Mouse (Mus musculus) liver, postnatal 0 days (tissue): Measurements from ENCODE around the gene Ifi213. TPM values are rescaled to one million over a fixed set of nuclear protein-coding genes. Genes with fewer than 3 reads are reported as not detected.
"Not testable (repeated sequence)": the region's sequence is repeated elsewhere in the genome, so short reads cannot be mapped to it uniquely, and the experiment has no call there.

Experiments
- ATAC-seq: fragments of 200-750 bp; cut with Nextera tagmentation; 2 replicates; pipeline ENCODE4 v1.8.0; 2017; ENCODE audit warnings: mild to moderate bottlenecking, moderate library complexity
- DNase-seq: peaks from one replicate; pipeline ENCODE4 v3.0.0-alpha.2; 2016
- H3K27ac ChIP-seq: fragments of 300-500 bp; sonication (generic); 2 replicates; pipeline ENCODE4 v1.5.1; 2014; ENCODE audit warnings: antibody characterized with exemption, moderate library complexity, mild to moderate bottlenecking, low read depth
- H3K27me3 ChIP-seq: fragments of 300-500 bp; sonication (generic); 2 replicates; pipeline ENCODE4 v1.6.1; 2014; ENCODE audit warnings: low read length, control low read depth, mixed read lengths; ENCODE audit not compliant: insufficient read depth
- H3K36me3 ChIP-seq: fragments of 300-500 bp; sonication (generic); replicated peaks from 2 replicates; pipeline ENCODE4 v1.6.1; 2014; ENCODE audit warnings: mild to moderate bottlenecking, control low read depth, low read length, moderate library complexity, mixed read lengths; ENCODE audit not compliant: insufficient read depth
- H3K4me1 ChIP-seq: fragments of 300-500 bp; sonication (generic); 2 replicates; pipeline ENCODE4 v1.6.1; 2014; ENCODE audit warnings: antibody characterized with exemption, mild to moderate bottlenecking, control low read depth; ENCODE audit not compliant: insufficient read depth
- H3K4me2 ChIP-seq: fragments of 300-500 bp; sonication (generic); 2 replicates; pipeline ENCODE4 v1.6.1; 2014; ENCODE audit warnings: low read depth, mild to moderate bottlenecking, low read length, moderate library complexity, mixed read lengths
- H3K4me3 ChIP-seq: fragments of 300-500 bp; sonication (generic); 2 replicates; pipeline ENCODE4 v1.5.1; 2014; ENCODE audit warnings: low read depth, low read length
- H3K9ac ChIP-seq: fragments of 300-500 bp; sonication (generic); replicated peaks from 2 replicates; pipeline ENCODE4 v1.6.1; 2014; ENCODE audit warnings: mild to moderate bottlenecking, moderate library complexity
- H3K9me3 ChIP-seq: fragments of 300-500 bp; sonication (generic); 2 replicates; pipeline ENCODE4 v1.6.1; 2016; ENCODE audit warnings: mild to moderate bottlenecking, control low read depth, low read length, mixed read lengths
- CTCF ChIP-seq: sonication (generic); IDR thresholded peaks from 2 replicates; pipeline ENCODE4 v1.5.1; 2016; ENCODE audit warnings: antibody characterized with exemption, low read depth
- EP300 ChIP-seq: IDR thresholded peaks from 2 replicates; pipeline ENCODE4 v1.6.1; 2016; ENCODE audit warnings: antibody characterized with exemption, low read depth, mild to moderate bottlenecking
- WGBS: fragments of 180-500 bp; shearing (Covaris S2); extraction: QIAGEN DNeasy Blood & Tissue Kit; methylation state at CpG from one replicate; pipeline ENCODE4 v1.1.7; 2014; ENCODE audit not compliant: insufficient replicate concordance; 5-methylcytosine and 5-hydroxymethylcytosine counted together
- microRNA-seq: library from miRNA; unstranded; fragments of <30 nt; microRNA quantifications from one replicate; pipeline ENCODE4, GENCODE M21; 2016
- polyA plus RNA-seq: library from polyadenylated mRNA; unstranded; fragments of >200 nt; fragmentation: Nextera tagmentation; extraction: Ambion mirVana; gene quantifications from 2 replicates; pipeline ENCODE4 v1.2.1, GENCODE M21; 2015

The Ifi213 gene
- polyA plus RNA-seq, 1 experiment from 2014 or later = 0.75 TPM

- DNase-seq = no peak
- H3K4me1 ChIP-seq = no peaks in the 10 kb centered on the region
- H3K9me3 ChIP-seq = peaks cover 7% of the 10 kb centered on the region
- H3K27me3 ChIP-seq = no peaks in the 10 kb centered on the region
- H3K9ac ChIP-seq = no peak overlapping the region
- no peak overlapping the region for H3K4me2 ChIP-seq
- no peak overlapping the region for H3K4me3 ChIP-seq
- no peak for TF ChIP-seq EP300
- TF ChIP-seq CTCF = no peak
- ATAC-seq = no peak
- H3K27ac ChIP-seq = no peak overlapping the region
- H3K36me3 ChIP-seq = no peaks in the 10 kb centered on the region
- 84% methylated on average over 26 of the region's 26 CpGs for WGBS
Observed at GRCm38 (mm10) chr1:173579921-173580585, 19.0 kb downstream of the Ifi213 start.

GRCm38 (mm10) chr1:173579079-173579478, 20.0 kb downstream of the Ifi213 start:
- ATAC-seq (no peak), DNase-seq (no peak)
- H3K9ac ChIP-seq = no peak overlapping the region
- TF ChIP-seq EP300 (no peak), CTCF (no peak)
- no peak overlapping the region for H3K4me2 ChIP-seq
- no peaks in the 10 kb centered on the region for H3K4me1 ChIP-seq
- no peaks in the 10 kb centered on the region for H3K36me3 ChIP-seq
- no peak overlapping the region for H3K27ac ChIP-seq
- peaks cover 7% of the 10 kb centered on the region for H3K9me3 ChIP-seq
- H3K27me3 ChIP-seq = no peaks in the 10 kb centered on the region
- 89% methylated on average over 9 of the region's 9 CpGs for WGBS
- H3K4me3 ChIP-seq = no peak overlapping the region

GRCm38 (mm10) chr1:173550491-173551050, 48.5 kb downstream of the Ifi213 start:
- DNase-seq = not testable (repeated sequence)

GRCm38 (mm10) chr1:173548798-173549197, 50.3 kb downstream of the Ifi213 start:
- H3K4me2 ChIP-seq, H3K9ac ChIP-seq, H3K4me3 ChIP-seq, DNase-seq, H3K36me3 ChIP-seq, H3K27ac ChIP-seq, ATAC-seq, H3K27me3 ChIP-seq, H3K4me1 ChIP-seq, H3K9me3 ChIP-seq: not testable (repeated sequence)
- WGBS = 67% methylated on average over 3 of the region's 3 CpGs

More at GRCm38 (mm10) chr1:173550491-173551050, 48.5 kb downstream of the Ifi213 start:
- not testable (repeated sequence) for H3K9ac ChIP-seq, H3K4me1 ChIP-seq, H3K4me3 ChIP-seq, ATAC-seq, H3K4me2 ChIP-seq, H3K27me3 ChIP-seq, H3K27ac ChIP-seq, H3K36me3 ChIP-seq, H3K9me3 ChIP-seq
- 62% methylated on average over 5 of the region's 5 CpGs for WGBS

- not testable (repeated sequence) for H3K4me1 ChIP-seq, H3K4me2 ChIP-seq, H3K9ac ChIP-seq, H3K9me3 ChIP-seq, H3K27ac ChIP-seq, H3K27me3 ChIP-seq, DNase-seq, H3K4me3 ChIP-seq, ATAC-seq, H3K36me3 ChIP-seq
- WGBS = 76% methylated on average over 3 of the region's 3 CpGs
Observed at GRCm38 (mm10) chr1:173535791-173536190, 63.3 kb downstream of the Ifi213 start, which contains the start of gene Ifi214. TSS of gene Ifi214 (minus strand) at chr1:173535957.

- no peak for TF ChIP-seq EP300
- TF ChIP-seq CTCF = no peak
- Histone ChIP-seq H3K36me3 (no peaks in the 10 kb centered on the region), H3K4me3 (no peak overlapping the region), H3K9me3 (no peaks in the 10 kb centered on the region), H3K4me1 (no peaks in the 10 kb centered on the region), H3K4me2 (no peak overlapping the region), H3K9ac (no peak overlapping the region), H3K27ac (no peak overlapping the region), H3K27me3 (no peaks in the 10 kb centered on the region)
- DNase-seq = no peak
- ATAC-seq = no peak
Observed at GRCm38 (mm10) chr1:173521452-173521851, 77.6 kb downstream of the Ifi213 start.

Small RNA genes within 50 kb of the gene (microRNA-seq; reads per million reads assigned to microRNA genes)
- gene Gm44339 = not detected
- gene Gm44481 = not detected

Other genes starting within 250 kb of the Ifi213 start
- 4.6 and 4.7 TPM in 2 replicates for gene Aim2, start 248.4 kb downstream of the Ifi213 start, polyA plus RNA-seq
- 0.49 and 0.61 TPM in 2 replicates for gene Cadm3, start 231.6 kb downstream of the Ifi213 start, polyA plus RNA-seq
- gene Ifi206, start 108.2 kb downstream of the Ifi213 start, polyA plus RNA-seq = 0.33 and 0.65 TPM in 2 replicates
- 0.14 and 0.18 TPM in 2 replicates for gene Ifi214, start 63.3 kb downstream of the Ifi213 start, polyA plus RNA-seq
- gene Ifi209, start 31.6 kb upstream of the Ifi213 start, polyA plus RNA-seq = 2.4 and 2.5 TPM in 2 replicates
- gene Ifi208, start 74.4 kb upstream of the Ifi213 start, polyA plus RNA-seq = 0.05 TPM in 1 of 2 replicates, not detected in the other
- 2.5 TPM in 2 replicates for gene Ifi207, start 142.5 kb upstream of the Ifi213 start, polyA plus RNA-seq
- 9.2 and 10.1 TPM in 2 replicates for gene Ifi204, start 167.7 kb upstream of the Ifi213 start, polyA plus RNA-seq